ENCODE assay signal across 12 mouse cellular contexts in the genomic region with DNA sequence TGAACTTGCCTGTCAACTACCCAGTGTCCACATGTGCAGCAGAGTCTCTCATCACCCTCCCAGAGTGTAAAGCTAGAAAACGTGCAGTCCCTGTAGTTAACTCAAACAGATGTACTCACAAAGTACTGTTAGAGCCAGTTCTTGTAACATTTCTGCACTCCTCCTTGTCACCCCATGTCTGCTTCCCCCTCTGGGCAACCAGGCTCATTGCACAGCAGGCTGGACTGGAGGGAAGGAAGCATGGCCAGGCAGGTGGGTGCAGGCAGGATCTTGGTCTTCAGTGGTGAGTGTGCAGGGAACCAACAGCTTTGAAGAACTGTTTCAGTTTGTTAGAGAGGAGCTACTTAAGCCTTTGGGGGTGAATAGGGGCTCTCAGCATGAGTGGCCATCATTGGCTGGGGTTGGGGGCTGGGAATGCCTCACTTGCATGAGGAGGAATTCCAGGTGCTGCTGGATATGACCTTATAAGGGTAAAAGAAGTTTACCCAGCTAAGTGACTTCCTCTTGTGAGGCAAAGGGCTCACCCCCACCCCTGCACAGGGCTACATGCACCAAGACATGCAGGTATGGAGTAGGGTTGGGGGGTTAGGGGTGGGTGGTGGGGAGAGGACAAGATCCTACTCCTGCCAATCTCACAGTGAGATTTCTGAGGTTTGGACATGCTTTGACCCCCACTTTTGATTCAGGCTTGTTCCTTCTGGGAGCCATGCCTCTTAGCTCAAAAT. TPM values are rescaled to one million over a fixed set of nuclear protein-coding genes. Genes with fewer than 3 reads are reported as not detected.
DNase-seq lines count a peak whose midpoint lies in the region; ATAC-seq lines count a peak whose summit lies in the region.
"Had no signal": no experiment of that assay in that cellular context is flagged by ENCODE, and none has a peak within 500 bp of the region (broad histone marks: within the 10 kb centered on the region; RNA-seq: fewer than 3 reads in every experiment).

No protein-coding gene starts in this region.

- H3K27me3 ChIP-seq in heart, embryonic 15.5 days: no peaks in the 10 kb centered on the region
- H3K27me3 ChIP-seq in intestine, embryonic 15.5 days (replicated peaks): no peaks in the 10 kb centered on the region

- no peak overlapping the region for H3K4me2 ChIP-seq in heart, embryonic 15.5 days
- no peak overlapping the region for H3K4me2 ChIP-seq in intestine, embryonic 15.5 days (replicated peaks)

- peaks cover 3% of the 10 kb centered on the region; the same call in 1 of the 2 replicates for H3K4me1 ChIP-seq in heart, embryonic 15.5 days (replicated peaks)
- no peaks in the 10 kb centered on the region for H3K4me1 ChIP-seq in intestine, embryonic 15.5 days (replicated peaks)

- no peak for DNase-seq in heart, postnatal 14 days
- DNase-seq in spleen, postnatal 36 days (ENCODE audit: low spot score in 2 of 2): peak; percentile 23 to 27
- no peak for DNase-seq in spleen, adult 12 weeks (ENCODE audit: low spot score)
- no peak for DNase-seq in cerebellum, adult 8-10 months
- no peak for DNase-seq in embryo, embryonic 9.5 days (ENCODE audit: extremely low spot score)
- DNase-seq: heart, postnatal 10 days had no signal

- H3K36me3 ChIP-seq in heart, embryonic 15.5 days: no peaks in the 10 kb centered on the region
- no peaks in the 10 kb centered on the region for H3K36me3 ChIP-seq in intestine, embryonic 15.5 days

- 0 out of 2 replicates have a peak, but pooled peaks have one; percentile 35 for ATAC-seq in heart, embryonic 15.5 days (replicated peaks; ENCODE audit: insufficient number of reproducible peaks, insufficient read depth, low FRiP score, low read depth)
- peak; percentile 39 for ATAC-seq in neutrophil, adult 5-6 weeks (ENCODE audit: extremely low read depth, insufficient number of reproducible peaks, low FRiP score, poor library complexity, severe bottlenecking)
- no peak for ATAC-seq in intestine, embryonic 15.5 days
- ATAC-seq: intestine, embryonic 16.5 days had no signal

- no peak overlapping the region for H3K9ac ChIP-seq in heart, embryonic 15.5 days
- H3K9ac ChIP-seq in intestine, embryonic 15.5 days: no peak overlapping the region

- no peaks in the 10 kb centered on the region for H3K9me3 ChIP-seq in heart, embryonic 15.5 days (replicated peaks)
- no peaks in the 10 kb centered on the region for H3K9me3 ChIP-seq in intestine, embryonic 15.5 days

- H3K27ac ChIP-seq in heart, embryonic 15.5 days: no peak overlapping the region
- H3K27ac ChIP-seq in intestine, embryonic 15.5 days: no peak overlapping the region

- no peak overlapping the region for H3K4me3 ChIP-seq in heart, embryonic 15.5 days
- no peak overlapping the region for H3K4me3 ChIP-seq in intestine, embryonic 15.5 days (replicated peaks)
- H3K4me3 ChIP-seq: erythroblast, embryonic 14.5 days had no signal

- intact Hi-C loops in heart, postnatal 14 days (cut with DNase I): no loop called here

- 49% methylated on average over 1 of the region's 1 CpGs for WGBS in heart, embryonic 15.5 days
- 39% methylated on average over 1 of the region's 1 CpGs for WGBS in intestine, embryonic 15.5 days

RNA-seq across cellular contexts. Expression of gene Cytip, which starts 31.7 kb away (rescaled TPM):
- polyA plus RNA-seq in heart, embryonic 15.5 days (2015; fragmentation: Nextera tagmentation; extraction: Ambion mirVana): 1.5 and 3.4 TPM in 2 replicates
- 1 to 10 TPM; 1.1 to 4.7 TPM for total RNA-seq in heart, postnatal 14 days (2021)
- total RNA-seq in neutrophil, adult 5-6 weeks (2017): 565 and 722 TPM in 2 replicates
- 1.3 TPM in 2 replicates for polyA plus RNA-seq in intestine, embryonic 15.5 days (2015; fragmentation: Nextera tagmentation; extraction: Ambion mirVana)
- total RNA-seq: layer of hippocampus, adult 18-20 months had no signal
- polyA plus RNA-seq: erythroblast, embryonic 14.5 days had no signal

Comparison
In these comparisons a context has a peak if more than half of its experiments do, and no peak if none do; other contexts are left out.
1. DNase-seq: peak in spleen, postnatal 36 days (2 of 2); none in heart, postnatal 14 days (0 of 2), spleen, adult 12 weeks (single experiment), cerebellum, adult 8-10 months (single experiment) and embryo, embryonic 9.5 days (single experiment).
2. RNA of gene Cytip, which starts 31.7 kb away (total RNA-seq): 565 to 722 TPM in neutrophil, adult 5-6 weeks; 1.1 to 4.7 TPM in heart, postnatal 14 days; every median in the first group is over 10 times any median in the second.